Mouse (Mus musculus) testis, adult 2 months (tissue): Measurements from ENCODE around the gene Nup210.

ENCODE experiments used
- CTCF ChIP-seq: fragments of 200-500 bp; IDR thresholded peaks from 2 replicates; pipeline ENCODE4 v1.5.1; 2012; ENCODE audit warnings: low read depth, mild to moderate bottlenecking, inconsistent platforms, low read length, moderate library complexity; ENCODE audit not compliant: control insufficient read depth, insufficient read depth, insufficient replicate concordance
- POLR2A ChIP-seq: fragments of 200-500 bp; IDR thresholded peaks from 2 replicates; pipeline ENCODE4 v1.6.1; 2012; ENCODE audit warnings: low read depth, mild to moderate bottlenecking, inconsistent platforms, low read length, moderate library complexity; ENCODE audit not compliant: control insufficient read depth

DNA sequence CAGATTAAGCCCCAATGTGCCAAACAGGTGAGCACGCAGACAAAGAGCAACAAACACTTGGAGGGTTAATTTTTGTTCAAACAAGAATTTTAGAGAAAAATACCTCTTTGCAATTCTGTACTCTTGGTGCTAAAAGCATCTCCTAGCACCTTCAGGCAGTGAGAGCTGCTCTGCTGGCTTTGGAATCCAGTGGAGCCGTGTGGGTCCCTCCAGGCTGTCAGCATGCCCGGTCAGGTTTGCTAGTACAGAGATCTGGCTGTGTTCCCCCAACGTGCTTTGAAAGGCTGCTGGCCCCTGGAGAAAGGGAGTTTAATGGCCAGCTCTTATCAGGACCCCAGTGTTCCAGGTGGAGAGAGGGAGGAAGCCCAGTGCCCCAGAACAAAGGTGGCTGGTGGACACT is 105.1 kb downstream of the Nup210 start:
- TF ChIP-seq POLR2A, result no peak
- TF ChIP-seq CTCF, result no peak
